Mouse (Mus musculus): ENCODE results near the gene Hist1h4c.

DNA sequence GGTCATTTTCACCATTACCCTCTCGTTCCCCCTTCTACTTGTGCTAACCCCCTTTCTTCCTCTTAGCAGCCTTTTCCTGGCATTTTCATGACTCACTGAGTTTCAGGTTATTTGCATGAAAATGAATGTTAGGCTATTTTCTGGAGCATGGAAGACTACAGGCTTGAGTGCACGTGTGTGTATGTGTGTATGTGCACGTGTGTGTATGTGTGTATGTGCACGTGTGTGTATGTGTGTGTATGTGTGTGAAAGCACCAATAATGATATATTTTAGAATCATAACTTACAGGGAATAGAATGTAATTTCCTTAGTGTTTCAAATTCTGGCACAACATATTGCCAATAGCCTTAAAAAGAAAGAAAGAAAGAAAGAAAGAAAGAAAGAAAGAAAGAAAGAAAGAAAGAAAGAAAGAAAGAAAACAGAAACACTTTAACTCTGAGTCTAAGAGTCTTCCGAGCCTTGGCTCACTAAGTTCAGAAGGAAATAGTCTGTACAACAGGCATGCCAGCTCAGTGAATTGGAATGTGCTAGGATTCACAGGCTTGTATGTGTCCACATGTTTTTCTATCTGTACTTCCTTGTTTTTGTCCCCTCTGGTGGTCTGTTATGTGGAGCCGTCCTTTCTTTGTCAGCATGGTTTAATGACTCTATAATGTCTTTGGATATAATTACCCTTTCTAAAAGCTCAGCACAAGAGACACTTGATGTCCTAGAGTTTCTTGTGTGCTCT lies 38.5 kb downstream of the Hist1h4c start:
- TF ChIP-seq CTCF (IDR thresholded peaks at IDR 0.05; ENCODE audit: low read depth, low read length) (no peak), POLR2A (IDR thresholded peaks at IDR 0.05; ENCODE audit: extremely low read depth, insufficient read depth, low read length) (no peak)

Data from liver, adult 2 months (tissue).